Mouse (Mus musculus) stomach, postnatal 0 days (tissue): Measurements from ENCODE around the gene Tmem214.

ENCODE experiments used
- CTCF ChIP-seq: IDR thresholded peaks from 2 replicates; pipeline ENCODE4 v1.5.1; 2016; ENCODE audit warnings: antibody characterized with exemption, low read depth, mild to moderate bottlenecking, moderate library complexity
- EP300 ChIP-seq: optimal IDR thresholded peaks from 2 replicates; pipeline ENCODE3; 2016; ENCODE audit warnings: antibody characterized with exemption

DNA sequence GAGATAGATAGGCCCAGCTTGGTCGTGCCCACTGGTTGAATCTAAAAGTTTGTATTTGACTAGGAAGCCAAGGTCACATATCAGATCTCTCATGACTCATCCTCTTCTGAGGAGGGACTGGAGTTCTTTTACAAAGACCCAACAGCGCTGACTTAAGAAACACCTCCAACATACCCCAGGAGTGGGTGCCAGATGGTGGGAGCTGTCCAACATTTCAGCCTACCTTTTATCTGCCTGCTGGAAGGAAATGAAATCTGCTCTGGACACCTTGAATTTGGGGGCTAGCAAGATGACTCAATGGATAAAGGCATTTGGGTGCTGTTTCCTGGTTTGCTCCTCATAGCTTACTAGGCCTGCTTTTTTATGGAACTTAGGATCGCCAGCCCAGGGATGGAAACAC is 25.9 kb upstream of the Tmem214 start:
- no peak for TF ChIP-seq CTCF
- no peak for TF ChIP-seq EP300
